Mouse (Mus musculus): ENCODE measurements at regions not wholly inside any gene's neighbourhood (a gene's known extent, or its start where the extent isn't known, plus 50 kb on each side); places are given as distances from the start of the nearest gene placed in this dataset.

GRCm38 (mm10) chr15:13384815-13385214 is 211.3 kb upstream of the Cdh6 start:
- H3K4me1 ChIP-seq (ENCODE audit: control insufficient read depth, insufficient read depth, low read length) = no peaks in the 10 kb centered on the region
- DNase-seq = no peak
- WGBS = 22% methylated on average over 6 of the region's 6 CpGs
- no peak overlapping the region for H3K4me3 ChIP-seq (replicated peaks; ENCODE audit: insufficient read depth, low read depth, low read length)
- no peak overlapping the region for H3K27ac ChIP-seq (ENCODE audit: insufficient read depth, low read length)
- TF ChIP-seq CTCF (IDR thresholded peaks at IDR 0.05; ENCODE audit: borderline replicate concordance, insufficient read depth, low read depth, low read length) (no peak), POLR2A (IDR thresholded peaks at IDR 0.05; ENCODE audit: borderline replicate concordance, insufficient read depth, low read length) (no peak)
- H3K27me3 ChIP-seq (ENCODE audit: control insufficient read depth, insufficient read depth, low read length) = no peaks in the 10 kb centered on the region

- Histone ChIP-seq H3K27me3 (ENCODE audit: control insufficient read depth, insufficient read depth, low read length) (no peaks in the 10 kb centered on the region), H3K4me3 (replicated peaks; ENCODE audit: insufficient read depth, low read depth, low read length) (no peak overlapping the region), H3K27ac (ENCODE audit: insufficient read depth, low read length) (no peak overlapping the region), H3K4me1 (ENCODE audit: control insufficient read depth, insufficient read depth, low read length) (no peaks in the 10 kb centered on the region)
- no peak for DNase-seq
- 92% methylated on average over 3 of the region's 3 CpGs for WGBS
- no peak for TF ChIP-seq POLR2A (IDR thresholded peaks at IDR 0.05; ENCODE audit: borderline replicate concordance, insufficient read depth, low read length)
- TF ChIP-seq CTCF (IDR thresholded peaks at IDR 0.05; ENCODE audit: borderline replicate concordance, insufficient read depth, low read depth, low read length) = no peak
These were observed 202.1 kb upstream of the Cdh6 start for GRCm38 (mm10) chr15:13375590-13375989.

GRCm38 (mm10) chr15:13368799-13369198 is 195.3 kb upstream of the Cdh6 start:
- TF ChIP-seq POLR2A (IDR thresholded peaks at IDR 0.05; ENCODE audit: borderline replicate concordance, insufficient read depth, low read length) (no peak), CTCF (IDR thresholded peaks at IDR 0.05; ENCODE audit: borderline replicate concordance, insufficient read depth, low read depth, low read length) (no peak)
- DNase-seq = no peak
- Histone ChIP-seq H3K4me1 (ENCODE audit: control insufficient read depth, insufficient read depth, low read length) (no peaks in the 10 kb centered on the region), H3K27ac (ENCODE audit: insufficient read depth, low read length) (no peak overlapping the region), H3K27me3 (ENCODE audit: control insufficient read depth, insufficient read depth, low read length) (no peaks in the 10 kb centered on the region), H3K4me3 (replicated peaks; ENCODE audit: insufficient read depth, low read depth, low read length) (no peak overlapping the region)
- WGBS = 73% methylated on average over 5 of the region's 5 CpGs

- no peak overlapping the region for H3K4me3 ChIP-seq (replicated peaks; ENCODE audit: insufficient read depth, low read depth, low read length)
- WGBS = 94% methylated on average over 16 of the region's 16 CpGs
- TF ChIP-seq CTCF (IDR thresholded peaks at IDR 0.05; ENCODE audit: borderline replicate concordance, insufficient read depth, low read depth, low read length) (no peak), POLR2A (IDR thresholded peaks at IDR 0.05; ENCODE audit: borderline replicate concordance, insufficient read depth, low read length) (no peak)
These were observed 193.9 kb upstream of the Cdh6 start for GRCm38 (mm10) chr15:13367291-13367954.

GRCm38 (mm10) chr15:13366606-13367005 is 193.1 kb upstream of the Cdh6 start:
- Histone ChIP-seq H3K27me3 (ENCODE audit: control insufficient read depth, insufficient read depth, low read length) (no peaks in the 10 kb centered on the region), H3K27ac (ENCODE audit: insufficient read depth, low read length) (no peak overlapping the region), H3K4me3 (replicated peaks; ENCODE audit: insufficient read depth, low read depth, low read length) (no peak overlapping the region), H3K4me1 (ENCODE audit: control insufficient read depth, insufficient read depth, low read length) (no peaks in the 10 kb centered on the region)
- TF ChIP-seq POLR2A (IDR thresholded peaks at IDR 0.05; ENCODE audit: borderline replicate concordance, insufficient read depth, low read length) = no peak
- TF ChIP-seq CTCF (IDR thresholded peaks at IDR 0.05; ENCODE audit: borderline replicate concordance, insufficient read depth, low read depth, low read length) = no peak
- 69% methylated on average over 4 of the region's 4 CpGs for WGBS
- DNase-seq = no peak

More at GRCm38 (mm10) chr15:13367291-13367954, 193.9 kb upstream of the Cdh6 start:
- Histone ChIP-seq H3K27ac (ENCODE audit: insufficient read depth, low read length) (no peak overlapping the region), H3K4me1 (ENCODE audit: control insufficient read depth, insufficient read depth, low read length) (no peaks in the 10 kb centered on the region), H3K27me3 (ENCODE audit: control insufficient read depth, insufficient read depth, low read length) (no peaks in the 10 kb centered on the region)
- DNase-seq = no peak

GRCm38 (mm10) chr15:13360741-13361140 is 187.3 kb upstream of the Cdh6 start:
- Histone ChIP-seq H3K27ac (ENCODE audit: insufficient read depth, low read length) (no peak overlapping the region), H3K4me3 (replicated peaks; ENCODE audit: insufficient read depth, low read depth, low read length) (no peak overlapping the region), H3K4me1 (ENCODE audit: control insufficient read depth, insufficient read depth, low read length) (no peaks in the 10 kb centered on the region), H3K27me3 (ENCODE audit: control insufficient read depth, insufficient read depth, low read length) (no peaks in the 10 kb centered on the region)
- no peak for DNase-seq
- no peak for TF ChIP-seq POLR2A (IDR thresholded peaks at IDR 0.05; ENCODE audit: borderline replicate concordance, insufficient read depth, low read length)
- TF ChIP-seq CTCF (IDR thresholded peaks at IDR 0.05; ENCODE audit: borderline replicate concordance, insufficient read depth, low read depth, low read length) = no peak
- WGBS = 62% methylated on average over 2 of the region's 2 CpGs

GRCm38 (mm10) chr15:13359026-13359425 is 185.6 kb upstream of the Cdh6 start:
- no peak for DNase-seq
- Histone ChIP-seq H3K27me3 (ENCODE audit: control insufficient read depth, insufficient read depth, low read length) (no peaks in the 10 kb centered on the region), H3K4me3 (replicated peaks; ENCODE audit: insufficient read depth, low read depth, low read length) (no peak overlapping the region), H3K27ac (ENCODE audit: insufficient read depth, low read length) (no peak overlapping the region), H3K4me1 (ENCODE audit: control insufficient read depth, insufficient read depth, low read length) (no peaks in the 10 kb centered on the region)
- TF ChIP-seq POLR2A (IDR thresholded peaks at IDR 0.05; ENCODE audit: borderline replicate concordance, insufficient read depth, low read length) = no peak
- no peak for TF ChIP-seq CTCF (IDR thresholded peaks at IDR 0.05; ENCODE audit: borderline replicate concordance, insufficient read depth, low read depth, low read length)
- 25% methylated on average over 1 of the region's 1 CpGs for whole genome bisulfite sequencing

GRCm38 (mm10) chr15:13350321-13350720 is 176.8 kb upstream of the Cdh6 start:
- Histone ChIP-seq H3K27ac (ENCODE audit: insufficient read depth, low read length) (no peak overlapping the region), H3K4me1 (ENCODE audit: control insufficient read depth, insufficient read depth, low read length) (no peaks in the 10 kb centered on the region), H3K4me3 (replicated peaks; ENCODE audit: insufficient read depth, low read depth, low read length) (no peak overlapping the region), H3K27me3 (ENCODE audit: control insufficient read depth, insufficient read depth, low read length) (no peaks in the 10 kb centered on the region)
- TF ChIP-seq POLR2A (IDR thresholded peaks at IDR 0.05; ENCODE audit: borderline replicate concordance, insufficient read depth, low read length) (no peak), CTCF (IDR thresholded peaks at IDR 0.05; ENCODE audit: borderline replicate concordance, insufficient read depth, low read depth, low read length) (no peak)
- WGBS = 94% methylated on average over 3 of the region's 3 CpGs
- DNase-seq = no peak

Measured in cerebellum, adult 2 months (tissue).